Mouse (Mus musculus) erythroid progenitor cell, adult 5-6 weeks (primary cell): ENCODE data around the gene Map4k4. TPM values are rescaled to one million over a fixed set of nuclear protein-coding genes. Genes with fewer than 3 reads are reported as not detected.

Experiments used
- ATAC-seq: replicated peaks from 2 replicates; pipeline ENCODE4 v1.8.0; 2016; ENCODE audit warnings: moderate number of reproducible peaks, mild to moderate bottlenecking, moderate TSS enrichment, inconsistent platforms; ENCODE audit not compliant: poor library complexity, low FRiP score, severe bottlenecking
- total RNA-seq, 2 experiments: library from RNA; stranded (forward) in 1 of 2; stranded (reverse) in 1 of 2; fragments of 150-400 nt in 1 of 2; fragments of 186-747, 209-891 nt in 1 of 2; gene quantifications; 2 replicates each; pipeline versions ENCODE4 v1.2.3 to v1.2.4; 2015 to 2017; ENCODE audit warnings: low replicate concordance in 2 of 2

The Map4k4 gene
- total RNA-seq, 2 experiments from 2014 or later = 28.1 to 28.7 TPM

- ATAC-seq = no peak
These were observed 82.2 kb downstream of the Map4k4 start for GRCm38 (mm10) chr1:39982727-39983487.

- no peak for ATAC-seq
These were observed 83.6 kb downstream of the Map4k4 start for GRCm38 (mm10) chr1:39984331-39984730.

- ATAC-seq = no peak
These were observed 86.1 kb downstream of the Map4k4 start for GRCm38 (mm10) chr1:39986820-39987219.

- no peak for ATAC-seq
These were observed 88.1 kb downstream of the Map4k4 start for GRCm38 (mm10) chr1:39988841-39989240.

GRCm38 (mm10) chr1:39990041-39990440 is 89.3 kb downstream of the Map4k4 start:
- ATAC-seq = no peak

GRCm38 (mm10) chr1:39993921-39994320 is 93.2 kb downstream of the Map4k4 start:
- ATAC-seq = no peak

- no peak for ATAC-seq
These were observed 94.9 kb downstream of the Map4k4 start for GRCm38 (mm10) chr1:39995593-39995992.

GRCm38 (mm10) chr1:40000476-40000875 is 99.8 kb downstream of the Map4k4 start:
- no peak for ATAC-seq

- ATAC-seq = no peak
These were observed 100.2 kb downstream of the Map4k4 start for GRCm38 (mm10) chr1:40000899-40001298.

- no peak for ATAC-seq
These were observed 101.5 kb downstream of the Map4k4 start for GRCm38 (mm10) chr1:40002129-40002727.

GRCm38 (mm10) chr1:40006043-40006651 is 105.4 kb downstream of the Map4k4 start:
- no peak for ATAC-seq

GRCm38 (mm10) chr1:40007962-40008471 is 107.3 kb downstream of the Map4k4 start:
- ATAC-seq = no peak

- ATAC-seq = no peak
These were observed 112.0 kb downstream of the Map4k4 start for GRCm38 (mm10) chr1:40012696-40013095.

GRCm38 (mm10) chr1:40015066-40015678 is 114.5 kb downstream of the Map4k4 start:
- no peak for ATAC-seq

GRCm38 (mm10) chr1:40021617-40022016 is 120.9 kb downstream of the Map4k4 start:
- ATAC-seq = no peak

- no peak for ATAC-seq
These were observed 121.9 kb downstream of the Map4k4 start for GRCm38 (mm10) chr1:40022472-40023135.

- no peak for ATAC-seq
These were observed 122.5 kb downstream of the Map4k4 start for GRCm38 (mm10) chr1:40023206-40023605.

- no peak for ATAC-seq
These were observed 123.0 kb downstream of the Map4k4 start for GRCm38 (mm10) chr1:40023748-40024147.

- no peak for ATAC-seq
These were observed 124.0 kb downstream of the Map4k4 start for GRCm38 (mm10) chr1:40024554-40025320.
